Mouse (Mus musculus): ENCODE results near the gene Cry1. TPM values are rescaled to one million over a fixed set of nuclear protein-coding genes. Genes with fewer than 3 reads are reported as not detected.

The Cry1 gene
- polyA plus RNA-seq, 1 experiment = 12.2 TPM

GRCm38 (mm10) chr10:85194528-85194927 is 9.7 kb upstream of the Cry1 start:
- H3K36me3 ChIP-seq (replicated peaks; ENCODE audit: low read length) = no peaks in the 10 kb centered on the region
- TF ChIP-seq GATA1 (IDR thresholded peaks at IDR 0.05; ENCODE audit: borderline replicate concordance, low read length) (no peak), FLI1 (IDR thresholded peaks at IDR 0.05; ENCODE audit: low read length) (no peak)
- peaks cover 2% of the 10 kb centered on the region; the same call in 1 of the 2 replicates for H3K4me1 ChIP-seq
- H3K27me3 ChIP-seq (replicated peaks) = no peaks in the 10 kb centered on the region
- peaks cover 11% of the 10 kb centered on the region for H3K9me3 ChIP-seq
- H3K4me3 ChIP-seq (replicated peaks) = no peak overlapping the region

- Histone ChIP-seq H3K4me3 (replicated peaks) (no peak overlapping the region), H3K36me3 (replicated peaks; ENCODE audit: low read length) (no peaks in the 10 kb centered on the region), H3K4me1 (peaks cover 2% of the 10 kb centered on the region; the same call in 1 of the 2 replicates), H3K9me3 (peaks cover 5% of the 10 kb centered on the region), H3K27me3 (replicated peaks) (no peaks in the 10 kb centered on the region)
- TF ChIP-seq GATA1 (IDR thresholded peaks at IDR 0.05; ENCODE audit: borderline replicate concordance, low read length) (no peak), FLI1 (IDR thresholded peaks at IDR 0.05; ENCODE audit: low read length) (no peak)
Observed at GRCm38 (mm10) chr10:85193321-85193720, 8.5 kb upstream of the Cry1 start.

GRCm38 (mm10) chr10:85190652-85191051 is 5.8 kb upstream of the Cry1 start:
- Histone ChIP-seq H3K4me1 (peaks cover 14% of the 10 kb centered on the region), H3K9me3 (no peaks in the 10 kb centered on the region), H3K36me3 (replicated peaks; ENCODE audit: low read length) (no peaks in the 10 kb centered on the region), H3K4me3 (replicated peaks) (no peak overlapping the region), H3K27me3 (replicated peaks) (no peaks in the 10 kb centered on the region)
- no peak for TF ChIP-seq FLI1 (IDR thresholded peaks at IDR 0.05; ENCODE audit: low read length)
- no peak for TF ChIP-seq GATA1 (IDR thresholded peaks at IDR 0.05; ENCODE audit: borderline replicate concordance, low read length)

DNA sequence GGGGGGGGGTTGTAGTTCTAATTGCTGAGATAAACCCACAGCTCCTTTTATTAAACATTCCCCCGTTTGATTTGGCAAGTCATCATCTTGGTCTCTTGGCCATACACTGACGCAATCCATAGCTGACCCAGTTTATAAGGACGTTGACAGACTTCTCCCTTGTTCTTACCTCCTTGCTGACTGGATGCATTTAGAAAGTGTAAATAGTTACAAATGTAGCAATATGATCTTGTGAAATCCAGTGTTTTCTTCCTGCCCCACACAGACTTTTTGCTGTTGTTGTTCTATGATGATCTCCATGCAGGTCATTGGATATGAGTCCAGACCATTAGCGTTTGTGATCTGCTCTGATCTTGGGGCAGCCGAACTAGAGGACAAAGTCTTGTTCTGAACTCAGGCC is 5.1 kb upstream of the Cry1 start:
- Histone ChIP-seq H3K4me1 (peaks cover 14% of the 10 kb centered on the region), H3K36me3 (replicated peaks; ENCODE audit: low read length) (no peaks in the 10 kb centered on the region), H3K9me3 (no peaks in the 10 kb centered on the region), H3K4me3 (replicated peaks) (no peak overlapping the region), H3K27me3 (replicated peaks) (no peaks in the 10 kb centered on the region)
- no peak for TF ChIP-seq GATA1 (IDR thresholded peaks at IDR 0.05; ENCODE audit: borderline replicate concordance, low read length)

- Histone ChIP-seq H3K36me3 (replicated peaks; ENCODE audit: low read length) (peaks cover 8% of the 10 kb centered on the region), H3K4me1 (peaks cover 25% of the 10 kb centered on the region), H3K27me3 (replicated peaks) (no peaks in the 10 kb centered on the region), H3K9me3 (no peaks in the 10 kb centered on the region), H3K4me3 (replicated peaks) (no peak overlapping the region)
- no peak for TF ChIP-seq GATA1 (IDR thresholded peaks at IDR 0.05; ENCODE audit: borderline replicate concordance, low read length)
- TF ChIP-seq FLI1 (IDR thresholded peaks at IDR 0.05; ENCODE audit: low read length) = no peak
Observed at GRCm38 (mm10) chr10:85186499-85186794, 1.6 kb upstream of the Cry1 start.

- Histone ChIP-seq H3K27me3 (replicated peaks) (no peaks in the 10 kb centered on the region), H3K4me1 (peaks cover 25% of the 10 kb centered on the region), H3K9me3 (no peaks in the 10 kb centered on the region), H3K36me3 (replicated peaks; ENCODE audit: low read length) (peaks cover 8% of the 10 kb centered on the region), H3K4me3 (replicated peaks) (peak overlapping the region; percentile 99)
- TF ChIP-seq FLI1 (IDR thresholded peaks at IDR 0.05; ENCODE audit: low read length) (no peak), GATA1 (IDR thresholded peaks at IDR 0.05; ENCODE audit: borderline replicate concordance, low read length) (no peak)
Observed at GRCm38 (mm10) chr10:85185639-85186498, 1.0 kb upstream of the Cry1 start.

- H3K27me3 ChIP-seq (replicated peaks) = no peaks in the 10 kb centered on the region
Observed at GRCm38 (mm10) chr10:85184201-85184963, 482 bp downstream of the Cry1 start.

DNA sequence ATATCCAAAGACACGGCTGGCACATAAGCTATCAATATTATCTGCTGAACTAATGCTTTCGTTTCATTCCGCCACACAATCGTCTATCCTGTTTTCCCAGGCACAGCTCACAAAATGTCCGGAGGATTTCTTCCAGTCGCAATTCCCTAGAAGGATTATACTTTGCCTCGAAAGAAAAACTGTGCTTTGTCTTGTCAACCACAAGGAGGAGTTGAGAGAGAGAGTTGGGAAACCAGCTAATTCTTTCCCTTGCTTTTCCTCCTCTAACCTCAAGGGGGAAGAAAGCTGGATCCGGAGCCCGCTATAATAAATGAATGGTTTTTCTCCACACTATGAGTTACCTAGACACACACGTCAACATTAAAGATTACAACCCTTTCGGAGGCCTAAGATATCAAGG is 1.2 kb downstream of the Cry1 start:
- Histone ChIP-seq H3K9me3 (no peaks in the 10 kb centered on the region), H3K4me3 (replicated peaks) (peak overlapping the region; percentile 99), H3K4me1 (peaks cover 31% of the 10 kb centered on the region), H3K36me3 (replicated peaks; ENCODE audit: low read length) (peaks cover 15% of the 10 kb centered on the region), H3K27me3 (replicated peaks) (no peaks in the 10 kb centered on the region)
- TF ChIP-seq FLI1 (IDR thresholded peaks at IDR 0.05; ENCODE audit: low read length) (no peak), GATA1 (IDR thresholded peaks at IDR 0.05; ENCODE audit: borderline replicate concordance, low read length) (no peak)

More at GRCm38 (mm10) chr10:85184201-85184963, 482 bp downstream of the Cry1 start:
- no peak for TF ChIP-seq FLI1 (IDR thresholded peaks at IDR 0.05; ENCODE audit: low read length)
- no peak for TF ChIP-seq GATA1 (IDR thresholded peaks at IDR 0.05; ENCODE audit: borderline replicate concordance, low read length)
- peaks cover 27% of the 10 kb centered on the region for H3K4me1 ChIP-seq
- H3K9me3 ChIP-seq = no peaks in the 10 kb centered on the region
- H3K36me3 ChIP-seq (replicated peaks; ENCODE audit: low read length) = peaks cover 11% of the 10 kb centered on the region
- H3K4me3 ChIP-seq (replicated peaks) = peak overlapping the region; percentile 99

DNA sequence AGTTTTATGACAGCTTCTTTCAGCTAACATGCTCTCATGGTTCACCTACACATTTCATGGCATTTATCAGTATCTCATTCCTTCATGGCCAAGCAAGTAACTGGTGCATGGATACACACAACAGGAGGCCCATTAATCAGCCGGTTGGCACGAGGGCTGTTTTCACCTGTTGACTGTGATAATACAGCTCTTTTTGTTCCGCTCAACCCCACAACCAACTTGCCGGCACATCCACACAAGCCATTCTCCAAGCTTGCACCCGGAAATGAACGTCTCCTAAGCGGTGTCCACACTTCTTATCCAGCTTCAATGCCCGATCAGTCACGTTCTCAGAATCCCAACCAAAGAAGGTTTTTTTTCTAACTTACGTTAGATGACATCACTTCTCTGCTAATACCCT is 2.1 kb downstream of the Cry1 start:
- Histone ChIP-seq H3K4me3 (replicated peaks) (peak overlapping the region; percentile 99), H3K9me3 (no peaks in the 10 kb centered on the region), H3K4me1 (peaks cover 30% of the 10 kb centered on the region), H3K27me3 (replicated peaks) (no peaks in the 10 kb centered on the region), H3K36me3 (replicated peaks; ENCODE audit: low read length) (peaks cover 15% of the 10 kb centered on the region)
- no peak for TF ChIP-seq FLI1 (IDR thresholded peaks at IDR 0.05; ENCODE audit: low read length)
- TF ChIP-seq GATA1 (IDR thresholded peaks at IDR 0.05; ENCODE audit: borderline replicate concordance, low read length) = no peak

GRCm38 (mm10) chr10:85176640-85177039 is 8.2 kb downstream of the Cry1 start:
- H3K4me1 ChIP-seq = peaks cover 11% of the 10 kb centered on the region
- no peak for TF ChIP-seq GATA1 (IDR thresholded peaks at IDR 0.05; ENCODE audit: borderline replicate concordance, low read length)
- no peak for TF ChIP-seq FLI1 (IDR thresholded peaks at IDR 0.05; ENCODE audit: low read length)
- no peaks in the 10 kb centered on the region for H3K9me3 ChIP-seq
- no peaks in the 10 kb centered on the region for H3K27me3 ChIP-seq (replicated peaks)
- peaks cover 10% of the 10 kb centered on the region for H3K36me3 ChIP-seq (replicated peaks; ENCODE audit: low read length)
- H3K4me3 ChIP-seq (replicated peaks) = no peak overlapping the region

Measured in megakaryocyte, embryonic 14.5 days (primary cell).